30 mouse cellular contexts compared by ENCODE assay signal in the genomic region with DNA sequence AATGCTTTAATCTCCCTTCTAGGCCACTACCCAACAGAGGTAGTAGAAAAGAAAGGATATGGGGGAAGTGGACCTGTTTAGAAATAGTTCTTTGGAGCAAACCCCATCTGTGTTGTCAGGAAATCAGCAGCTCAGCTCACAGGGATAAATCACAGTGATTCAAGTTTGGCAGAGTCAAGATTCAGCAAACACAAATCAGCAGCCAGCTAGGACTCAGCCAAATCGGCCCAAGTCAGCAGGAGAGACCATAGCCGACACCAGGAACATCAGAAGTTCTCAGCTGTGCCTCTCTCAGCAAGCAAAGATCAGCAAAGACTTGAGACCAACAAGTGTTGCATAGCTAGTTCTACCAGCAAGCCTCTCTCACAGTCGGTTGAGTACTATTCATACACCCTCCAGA.
DNase-seq lines count a peak whose midpoint lies in the region; ATAC-seq and TF ChIP-seq lines count a peak whose summit lies in the region.
"Had no signal": no experiment of that assay in that cellular context is flagged by ENCODE, and none has a peak within 500 bp of the region (broad histone marks: within the 10 kb centered on the region; RNA-seq: fewer than 3 reads in every experiment).

No protein-coding gene starts in this region.

- peak; percentile 31 for DNase-seq in cerebellum, adult 11-12 months
- no peak for DNase-seq in cerebellum, postnatal 10 days
- peak; percentile 38 for DNase-seq in gastrocnemius, adult 2 months
- DNase-seq in gastrocnemius, adult 18-20 months (ENCODE audit: low spot score), result no peak
- DNase-seq in lung, postnatal 25 days (ENCODE audit: low spot score), result peak; percentile 30
- DNase-seq in lung, adult 2 months, result no peak
- no peak for DNase-seq in T-cell, adult 2 months (ENCODE audit: low spot score)
- no peak for DNase-seq in midbrain, postnatal 0 days (ENCODE audit: low spot score)
- DNase-seq: adrenal gland, postnatal 10 days; gastrocnemius, postnatal 25 days; heart, adult 2 months; kidney, adult 11 months; kidney, postnatal 25 days; thymus, adult 2 months; thymus, postnatal 36 days had no signal

- no peaks in the 10 kb centered on the region for H3K27me3 ChIP-seq in midbrain, postnatal 0 days (ENCODE audit: insufficient read depth, low read length)
- H3K27me3 ChIP-seq: CH12.LX; embryonic facial prominence, embryonic 13.5 days; heart, embryonic 13.5 days; hindbrain, embryonic 15.5 days; kidney, embryonic 15.5 days; limb, embryonic 13.5 days; neural tube, embryonic 13.5 days had no signal

- no peak for TF ChIP-seq CTCF in gastrocnemius, adult 2 months (IDR thresholded peaks at IDR 0.05)
- no peak for TF ChIP-seq CTCF in lung, adult 2 months (IDR thresholded peaks at IDR 0.05; ENCODE audit: insufficient read depth, low read length)
- no peak for TF ChIP-seq CTCF in midbrain, postnatal 0 days (IDR thresholded peaks at IDR 0.05)

- no peaks in the 10 kb centered on the region for H3K4me1 ChIP-seq in lung, adult 2 months (ENCODE audit: control insufficient read depth, insufficient read depth, low read length)
- no peaks in the 10 kb centered on the region for H3K4me1 ChIP-seq in midbrain, postnatal 0 days (ENCODE audit: insufficient read depth, low read length)
- H3K4me1 ChIP-seq: embryonic facial prominence, embryonic 13.5 days; hindbrain, embryonic 15.5 days; kidney, embryonic 15.5 days; neural tube, embryonic 13.5 days had no signal

- intact Hi-C loops in gastrocnemius, adult 2 months (cut with DNase I), result no loop called here

- no peak for ATAC-seq in midbrain, postnatal 0 days (ENCODE audit: low FRiP score)
- ATAC-seq: forebrain, embryonic 16.5 days; inflammation-experienced regulatory T-cells, adult 6 months; midbrain, embryonic 16.5 days had no signal

- TF ChIP-seq POLR2A in lung, adult 2 months (IDR thresholded peaks at IDR 0.05; ENCODE audit: borderline replicate concordance, extremely low read depth, low read depth, low read length), result no peak

- H3K4me2 ChIP-seq in midbrain, postnatal 0 days (ENCODE audit: low read depth, low read length, poor library complexity, severe bottlenecking), result no peak overlapping the region
- H3K4me2 ChIP-seq: embryonic facial prominence, embryonic 13.5 days; heart, embryonic 13.5 days; hindbrain, embryonic 15.5 days; kidney, embryonic 15.5 days; limb, embryonic 13.5 days; liver, embryonic 11.5 days; midbrain, embryonic 11.5 days; neural tube, embryonic 13.5 days had no signal

- H3K36me3 ChIP-seq in midbrain, postnatal 0 days (ENCODE audit: insufficient read depth, low read length), result no peaks in the 10 kb centered on the region
- H3K36me3 ChIP-seq: embryonic facial prominence, embryonic 13.5 days; forebrain, embryonic 10.5 days; heart, embryonic 13.5 days; hindbrain, embryonic 10.5 days; hindbrain, embryonic 15.5 days; kidney, embryonic 15.5 days; limb, embryonic 13.5 days; neural tube, embryonic 13.5 days had no signal

- no peak overlapping the region for H3K4me3 ChIP-seq in gastrocnemius, adult 2 months
- no peak overlapping the region for H3K4me3 ChIP-seq in lung, adult 2 months (replicated peaks; ENCODE audit: extremely low read depth, low read depth, low read length)
- no peak overlapping the region for H3K4me3 ChIP-seq in midbrain, postnatal 0 days (ENCODE audit: low read depth, low read length)
- H3K4me3 ChIP-seq: embryonic facial prominence, embryonic 13.5 days; forebrain, embryonic 10.5 days; heart, adult 2 months; heart, embryonic 13.5 days; hindbrain, embryonic 10.5 days; hindbrain, embryonic 15.5 days; kidney, embryonic 15.5 days; limb, embryonic 13.5 days; myocyte; neural tube, embryonic 13.5 days had no signal

- H3K9me3 ChIP-seq in midbrain, postnatal 0 days (ENCODE audit: low read length), result no peaks in the 10 kb centered on the region
- H3K9me3 ChIP-seq: embryonic facial prominence, embryonic 13.5 days; forebrain, embryonic 10.5 days; heart, embryonic 13.5 days; hindbrain, embryonic 10.5 days; hindbrain, embryonic 15.5 days; kidney, embryonic 15.5 days; limb, embryonic 13.5 days; neural tube, embryonic 13.5 days had no signal

- H3K27ac ChIP-seq in gastrocnemius, adult 2 months, result peak overlapping the region; percentile 66
- no peak overlapping the region for H3K27ac ChIP-seq in midbrain, postnatal 0 days (ENCODE audit: low read depth, low read length)
- H3K27ac ChIP-seq: embryonic facial prominence, embryonic 13.5 days; forebrain, embryonic 10.5 days; heart, adult 2 months; heart, embryonic 13.5 days; hindbrain, embryonic 10.5 days; hindbrain, embryonic 15.5 days; kidney, embryonic 15.5 days; limb, embryonic 13.5 days; neural tube, embryonic 13.5 days had no signal

- WGBS in lung, adult 2 months, result 56% methylated on average over 3 of the region's 3 CpGs
- 81% methylated on average over 3 of the region's 3 CpGs for WGBS in midbrain, postnatal 0 days

- H3K9ac ChIP-seq in midbrain, postnatal 0 days (replicated peaks; ENCODE audit: low read length, poor library complexity, severe bottlenecking), result no peak overlapping the region
- H3K9ac ChIP-seq: embryonic facial prominence, embryonic 13.5 days; heart, embryonic 13.5 days; hindbrain, embryonic 15.5 days; kidney, embryonic 15.5 days; limb, embryonic 13.5 days; neural tube, embryonic 13.5 days had no signal

Comparison
In these comparisons a context has a peak if more than half of its experiments do, and no peak if none do; other contexts are left out.
1. DNase-seq: peak in cerebellum, adult 11-12 months (single experiment), gastrocnemius, adult 2 months (single experiment) and lung, postnatal 25 days (single experiment); none in cerebellum, postnatal 10 days (0 of 2), gastrocnemius, adult 18-20 months (single experiment), lung, adult 2 months (single experiment), T-cell, adult 2 months (single experiment) and midbrain, postnatal 0 days (single experiment).